8 mouse cellular contexts compared by ENCODE assay signal in the genomic region with DNA sequence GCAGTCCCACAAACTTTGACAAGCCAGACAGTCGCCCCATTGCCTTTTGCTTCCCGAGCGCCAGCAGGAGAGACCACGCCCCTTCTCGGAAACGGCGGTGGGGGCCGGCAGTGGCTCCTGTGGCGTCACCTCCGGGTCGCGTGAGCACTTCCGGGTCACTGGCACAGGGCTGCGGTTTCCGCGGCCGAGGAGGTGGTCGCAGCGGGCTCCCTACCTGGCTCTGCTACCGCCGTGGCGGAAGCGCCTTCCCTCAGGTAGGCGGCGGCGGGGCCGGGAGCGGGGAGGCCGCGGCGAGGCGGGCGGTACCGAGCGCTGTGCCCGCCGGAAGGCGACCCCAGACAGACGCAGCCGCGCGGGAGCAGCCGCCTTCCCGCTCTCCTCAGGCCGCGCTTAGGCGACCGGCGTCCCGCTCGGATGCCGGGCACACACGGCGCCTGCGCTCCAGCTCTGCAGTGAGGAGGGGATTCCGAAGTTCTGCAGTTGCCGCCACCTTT. TPM values are rescaled to one million over a fixed set of nuclear protein-coding genes. Genes with fewer than 3 reads are reported as not detected.
DNase-seq lines count a peak whose midpoint lies in the region; ATAC-seq and TF ChIP-seq lines count a peak whose summit lies in the region.

Gtf2a2 (plus strand) TSS at position 143 of the 494 bp plus-strand sequence.

- peak within 1 kb of the TSS; percentile 94 for H3K27ac ChIP-seq in hindbrain, embryonic 14.5 days

- no peaks in the 10 kb centered on the region for H3K27me3 ChIP-seq in Patski
- no peaks in the 10 kb centered on the region for H3K27me3 ChIP-seq in hindbrain, embryonic 14.5 days (ENCODE audit: control insufficient read depth, insufficient read depth, low read length)

- POLR2A ChIA-PET in Patski (lab: Charles Lee): interaction anchor here (1.0 to 1.6 kb wide), 2 partner anchors 9 to 13 kb away, joined by 3 read pairs; no protein-coding TSS in a partner anchor

- under 1% methylated on average over 57 of the region's 57 CpGs for WGBS in hindbrain, embryonic 14.5 days

- no peaks in the 10 kb centered on the region for H3K9me3 ChIP-seq in hindbrain, embryonic 14.5 days (ENCODE audit: control insufficient read depth, low read length)

- peak; percentile 78 for ATAC-seq in Patski
- peak; percentile 97 for ATAC-seq in hindbrain, embryonic 14.5 days (ENCODE audit: low FRiP score)

- peaks cover 50% of the 10 kb centered on the region for H3K36me3 ChIP-seq in hindbrain, embryonic 14.5 days (replicated peaks; ENCODE audit: control insufficient read depth, insufficient read depth)

- peak within 1 kb of the TSS; percentile 91 for H3K4me2 ChIP-seq in hindbrain, embryonic 14.5 days (replicated peaks)

- in situ Hi-C loops in Patski (cut with MboI; ENCODE audit: low pct_unique_long_range_greater_than_20kb): no loop called here

- TF ChIP-seq CTCF in Patski (IDR thresholded peaks at IDR 0.05): no peak

- peak within 1 kb of the TSS; percentile 91 for H3K9ac ChIP-seq in hindbrain, embryonic 14.5 days

- H3K4me1 ChIP-seq in hindbrain, embryonic 14.5 days (replicated peaks; ENCODE audit: control insufficient read depth, insufficient read depth, low read length): peaks cover 10% of the 10 kb centered on the region

- DNase-seq in Patski (ENCODE audit: low read depth, low spot score): no peak
- peak; percentile 96 for DNase-seq in cerebellum, postnatal 14 days
- DNase-seq in frontal cortex, postnatal 25 days (ENCODE audit: low spot score in 2 of 2): peak; percentile 86 to 87
- peak; percentile 96 for DNase-seq in hindbrain, embryonic 14.5 days (ENCODE audit: low spot score)
- DNase-seq in layer of hippocampus, postnatal 36 days: peak; percentile 89 to 93
- peak; percentile 95 for DNase-seq in lung, postnatal 36 days
- peak; percentile 94 for DNase-seq in retina, postnatal 1 day
- DNase-seq in urinary bladder, adult 18-20 months (ENCODE audit: low spot score in 2 of 2): peak; percentile 89 to 90

- H3K4me3 ChIP-seq in hindbrain, embryonic 14.5 days (replicated peaks; ENCODE audit: low read length): peak within 1 kb of the TSS; percentile 84

- CTCF ChIA-PET in Patski (lab: Charles Lee): interaction anchor here (0.8 to 1.5 kb wide), 4 partner anchors 17 to 85 kb away, joined by 3 to 6 read pairs (median 4); no protein-coding TSS in a partner anchor

RNA-seq across cellular contexts. Expression of gene Gtf2a2, which starts in this region (rescaled TPM):
- 85.6 TPM for polyA plus RNA-seq in Patski (2021)
- 192 and 227 TPM in 2 replicates for polyA plus RNA-seq in hindbrain, embryonic 14.5 days (2014; fragmentation: Nextera tagmentation; extraction: Ambion mirVana)
- total RNA-seq in layer of hippocampus, postnatal 36 days (2021): 10 to 100 TPM; 54.9 to 57.0 TPM
